Mouse (Mus musculus) mouse trophoblast stem cell (cell line): Measurements from ENCODE around the gene Gm49333.

Experiments used
- in situ Hi-C, 2 experiments: fragments of 300-500 bp; cut with MseI, MboI; formaldehyde crosslinking; loops; 2 replicates in 1 of 2; 3 replicates in 1 of 2; pipeline ENCODE4 v1.15.1; 2025

The Gm49333 gene

GRCm38 (mm10) chr16:20611357-20612227 is at the start of gene Gm49333, which contains the start of the genes Eef1akmt4 and Alg3:
Gene Gm49333, plus strand, starts transcription at chr16:20611610.
Gene Eef1akmt4, plus strand, starts transcription at chr16:20611593.
Gene Alg3, minus strand, starts transcription at chr16:20611735.
- in situ Hi-C loops = no loop called here

DNA sequence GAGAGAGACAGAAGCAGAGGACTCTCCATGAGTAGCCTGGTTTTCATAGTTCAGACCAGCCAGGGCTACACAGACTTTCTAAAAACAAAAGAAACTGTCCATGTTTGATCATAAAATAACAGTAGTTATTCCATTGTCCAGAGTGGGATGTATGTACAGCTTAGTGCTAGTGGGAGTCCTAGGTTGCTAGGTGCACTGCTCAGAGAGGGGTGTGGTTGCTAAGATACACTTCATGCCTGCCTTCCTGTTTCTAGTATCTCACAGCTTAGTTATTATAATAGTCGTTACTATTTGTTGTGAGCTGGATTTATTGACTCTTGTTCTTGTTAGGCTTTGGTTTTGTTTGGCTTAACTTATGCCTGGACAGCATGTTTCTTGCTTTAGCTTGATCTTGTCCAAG is 46.3 kb upstream of the Gm49333 start:
- in situ Hi-C loops = no loop called here

DNA sequence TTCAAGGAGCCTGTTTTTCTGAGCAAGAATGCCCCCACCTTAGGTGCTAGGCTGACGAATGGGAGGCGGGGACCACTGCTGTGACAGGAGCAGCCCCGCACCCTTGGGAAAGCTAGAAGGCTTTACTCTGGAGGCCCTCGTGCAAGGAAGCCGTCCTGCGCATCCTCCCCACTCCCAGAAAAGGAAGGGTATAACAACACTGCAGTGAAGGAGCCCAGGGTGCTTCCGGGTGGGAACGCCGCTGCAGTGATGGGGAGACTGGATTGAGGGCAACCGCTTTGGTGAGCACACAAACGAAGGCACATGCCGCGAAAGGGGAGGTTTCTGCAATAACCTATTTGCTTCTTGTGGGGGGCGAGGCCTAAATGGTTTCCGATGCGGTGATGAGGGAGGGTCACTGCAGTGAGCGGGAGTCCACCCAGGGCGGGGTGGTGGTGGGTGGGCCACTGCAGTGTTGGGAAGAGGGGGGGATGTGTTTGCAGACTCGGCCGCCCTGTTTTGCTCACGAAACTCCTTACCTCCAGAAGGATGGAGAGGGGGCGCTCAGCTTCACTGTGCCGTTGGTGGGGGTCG is 22.0 kb upstream of the Gm49333 start, which contains the start of gene Vwa5b2:
Gene Vwa5b2, plus strand, starts transcription at position 106 of the 573 bp plus-strand sequence.
- in situ Hi-C loops = no loop called here

GRCm38 (mm10) chr16:20589939-20590679 is 21.3 kb upstream of the Gm49333 start:
- in situ Hi-C loops = no loop called here

DNA sequence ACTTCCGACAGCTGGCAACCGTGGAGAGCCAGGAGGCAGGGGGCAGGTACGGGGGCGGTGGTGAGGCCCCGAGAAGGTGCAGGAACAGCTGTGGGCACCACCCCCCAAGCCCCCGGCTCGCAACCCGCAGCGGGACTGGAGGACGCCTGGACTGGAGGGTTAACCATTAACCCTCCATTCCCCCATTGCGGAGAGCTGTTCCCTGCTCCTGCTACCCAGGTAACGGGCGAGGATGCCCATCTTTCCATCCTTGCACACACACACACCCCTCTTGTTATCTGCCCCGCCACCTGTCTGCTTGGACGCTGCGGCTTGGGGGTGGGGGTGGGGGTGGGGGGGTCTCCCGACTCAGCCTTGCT is 20.8 kb upstream of the Gm49333 start:
- in situ Hi-C loops = no loop called here

- in situ Hi-C loops = no loop called here
Measured at GRCm38 (mm10) chr16:20591076-20591705, 20.2 kb upstream of the Gm49333 start.

DNA sequence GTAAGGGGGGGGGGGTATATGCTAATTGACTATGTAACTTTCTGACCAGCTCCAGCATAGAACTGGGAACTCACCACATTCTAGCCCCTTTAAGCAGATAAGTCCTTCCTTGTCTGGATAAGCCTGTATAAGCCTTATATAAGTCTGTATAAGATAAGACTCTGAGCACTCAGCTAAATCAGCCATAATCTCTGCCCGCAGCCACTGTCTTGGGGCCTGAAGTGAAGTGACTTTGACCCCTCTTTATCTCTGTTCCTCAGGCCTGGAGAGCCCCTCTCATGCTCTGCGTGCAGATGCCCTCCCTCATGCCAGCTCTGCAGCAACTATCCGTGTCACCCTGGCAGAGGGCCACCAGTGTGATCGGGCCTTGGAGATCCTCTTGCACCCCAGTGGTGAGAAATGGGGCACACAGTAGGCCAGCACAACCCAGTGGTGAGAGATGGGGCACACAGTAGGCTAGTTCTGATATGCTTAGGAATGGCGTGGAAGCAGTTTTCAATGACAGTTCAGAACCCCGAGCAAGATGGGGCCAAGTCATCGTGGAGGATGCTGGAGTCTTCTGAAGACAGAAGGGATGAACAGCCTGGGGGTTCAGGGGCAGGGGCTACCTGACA is 16.2 kb upstream of the Gm49333 start:
- in situ Hi-C loops = no loop called here

GRCm38 (mm10) chr16:20595737-20596136 is 15.7 kb upstream of the Gm49333 start:
- in situ Hi-C loops = no loop called here

DNA sequence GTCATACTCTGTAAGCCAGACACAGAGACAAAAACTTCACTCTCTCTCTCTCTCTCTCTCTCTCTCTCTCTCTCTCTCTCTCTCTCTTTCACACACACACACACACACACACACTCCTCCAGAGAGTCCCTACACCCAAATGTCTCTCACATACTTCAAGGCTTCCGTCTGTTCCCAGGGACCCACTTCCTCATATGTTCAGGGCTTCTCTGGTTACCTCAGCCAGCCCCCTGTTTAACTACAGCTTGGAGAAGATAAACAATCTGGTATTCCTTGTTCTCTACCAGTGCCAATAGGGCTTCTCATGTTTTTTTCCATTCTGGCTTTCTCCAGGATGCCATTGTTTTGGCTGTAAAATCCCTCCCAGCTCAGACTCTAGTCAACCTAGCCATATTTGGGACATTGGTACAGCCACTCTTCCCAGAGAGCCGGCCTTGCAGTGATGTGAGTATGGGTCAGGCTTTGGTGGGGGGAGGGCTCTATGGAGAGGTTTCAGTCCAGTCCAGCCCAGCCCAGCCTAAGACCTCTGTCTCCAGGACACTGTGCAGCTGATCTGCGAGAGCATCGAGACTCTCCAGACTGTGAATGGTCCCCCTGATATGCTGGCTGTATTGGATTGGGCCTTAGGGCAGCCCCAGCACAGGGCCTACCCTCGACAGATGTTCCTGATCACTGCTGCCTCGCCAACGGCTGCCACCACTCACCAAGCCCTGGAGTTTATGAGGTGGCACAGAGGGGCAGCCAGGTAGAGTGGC is 14.5 kb upstream of the Gm49333 start:
- in situ Hi-C loops = no loop called here

- in situ Hi-C loops = no loop called here
Measured at GRCm38 (mm10) chr16:20600511-20600910, 10.9 kb upstream of the Gm49333 start.

- in situ Hi-C loops = no loop called here
Measured at GRCm38 (mm10) chr16:20604705-20605104, 6.7 kb upstream of the Gm49333 start.

GRCm38 (mm10) chr16:20610501-20611356 is 681 bp upstream of the Gm49333 start:
- in situ Hi-C loops = no loop called here

GRCm38 (mm10) chr16:20619541-20620398 is 8.4 kb downstream of the Gm49333 start:
- in situ Hi-C loops = no loop called here

- in situ Hi-C loops = no loop called here
Measured at GRCm38 (mm10) chr16:20620399-20620735, 9.0 kb downstream of the Gm49333 start.

DNA sequence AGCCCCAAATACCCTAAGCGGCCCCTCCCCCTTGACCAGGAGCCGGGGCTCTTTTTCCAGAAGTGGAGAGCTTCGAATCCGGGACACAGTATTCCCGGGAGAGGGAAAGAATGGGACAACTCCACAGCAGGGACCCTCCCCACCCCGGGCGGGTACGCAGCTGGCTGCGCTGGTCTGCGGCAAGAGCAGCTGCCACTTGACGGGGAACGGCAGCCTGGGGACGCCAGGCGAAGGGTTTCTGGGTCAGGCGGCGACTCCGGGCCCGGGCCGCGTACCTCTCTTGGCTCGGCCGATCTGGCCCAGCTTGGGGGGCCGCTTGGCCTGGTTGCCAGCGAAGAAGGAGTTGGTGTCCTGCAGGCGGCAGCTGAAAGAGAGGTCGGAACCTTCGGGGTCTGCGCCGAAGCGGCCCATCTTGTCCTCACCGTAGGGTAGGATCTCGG is 9.4 kb downstream of the Gm49333 start:
- in situ Hi-C loops = no loop called here

DNA sequence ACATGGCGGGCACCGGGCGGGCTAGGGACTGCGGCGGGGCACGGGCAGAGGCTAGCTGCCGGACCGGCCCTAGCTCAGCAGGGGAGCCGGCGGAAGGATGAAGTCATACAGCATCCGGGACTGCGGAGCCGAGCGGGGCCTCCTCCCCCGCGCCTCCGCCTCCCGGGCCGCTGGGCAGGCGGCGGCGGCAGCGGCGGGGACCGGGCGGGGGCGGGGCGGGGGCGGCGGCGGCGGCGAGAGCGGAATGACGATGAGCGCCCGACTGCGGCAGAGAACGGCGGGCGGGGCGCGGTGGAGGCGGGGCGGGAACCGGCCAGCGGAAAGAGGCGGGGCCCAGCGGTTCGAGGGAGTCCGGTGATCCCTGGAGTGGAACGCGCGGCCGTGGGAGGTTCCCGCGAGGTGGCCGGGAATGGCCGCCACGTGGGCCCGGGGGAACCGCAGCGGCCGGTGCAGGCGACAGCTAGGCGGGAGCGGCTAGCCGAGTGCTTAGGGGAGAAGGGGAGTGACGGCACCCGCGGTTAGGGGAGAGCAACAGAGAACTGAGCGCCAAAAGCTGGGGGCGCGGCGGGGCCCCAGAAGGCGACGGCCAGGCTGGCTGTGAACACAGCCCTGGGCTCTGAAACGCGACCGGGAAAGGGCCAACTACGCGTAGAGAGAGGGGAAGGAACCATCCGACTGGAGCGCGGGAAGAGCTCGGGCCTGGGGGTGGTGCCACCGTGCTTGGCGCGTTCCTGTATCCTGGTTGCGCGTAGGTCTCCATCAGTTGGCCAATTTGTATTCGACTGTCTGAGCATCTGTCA is 10.0 kb downstream of the Gm49333 start, which contains the start of gene Camk2n2:
Gene Camk2n2, minus strand, starts transcription at position 97 of the 800 bp plus-strand sequence.
- in situ Hi-C loops = no loop called here

DNA sequence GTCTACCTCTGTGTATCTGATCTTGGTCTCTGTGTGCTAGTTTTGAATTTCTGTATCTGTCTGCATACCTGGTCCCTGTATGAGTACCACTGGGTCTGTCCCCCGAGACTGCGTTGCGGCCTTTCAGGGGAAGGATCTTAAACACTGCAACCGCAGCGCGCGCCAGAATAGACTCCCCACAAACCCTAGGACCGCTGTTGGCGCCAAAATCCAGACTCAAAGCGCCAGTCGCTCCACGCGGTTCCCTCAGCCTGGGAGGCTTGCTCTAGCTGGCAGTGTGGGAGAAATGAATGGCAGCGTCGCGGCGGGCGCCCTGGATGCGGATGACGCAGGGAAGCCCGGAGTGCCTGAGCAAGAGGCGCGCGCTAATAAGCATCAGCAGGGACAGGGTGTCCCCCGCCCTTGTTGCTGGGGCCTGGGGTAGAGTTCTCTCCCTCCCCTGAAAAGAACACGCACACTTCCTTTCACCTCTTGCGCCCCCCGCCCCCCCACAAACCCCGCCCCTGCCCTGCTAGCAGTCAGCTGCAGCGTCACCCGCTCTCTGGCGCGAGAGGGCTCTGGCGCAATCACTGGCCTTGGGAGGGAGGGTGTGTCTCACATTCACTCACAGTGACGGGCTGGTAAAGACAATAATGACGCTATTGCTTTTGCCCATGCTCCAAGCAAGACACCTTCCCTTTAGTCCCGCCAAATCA is 10.7 kb downstream of the Gm49333 start:
- in situ Hi-C loops = no loop called here
